Mouse (Mus musculus): ENCODE results near the gene Galnt7. TPM values are rescaled to one million over a fixed set of nuclear protein-coding genes. Genes with fewer than 3 reads are reported as not detected.

Gene Galnt7
- total RNA-seq, 1 experiment = 17.7 TPM

GRCm38 (mm10) chr8:57595853-57596252 is 57.0 kb downstream of the Galnt7 start:
- Histone ChIP-seq H3K9me3 (ENCODE audit: control insufficient read depth, insufficient read depth, low read depth, low read length) (no peaks in the 10 kb centered on the region), H3K4me3 (ENCODE audit: insufficient read depth in 1 of 2, low read depth in 1 of 2, low read length in 2 of 2, poor library complexity in 1 of 2, severe bottlenecking in 1 of 2) (no peak overlapping the region), H3K4me1 (ENCODE audit: control insufficient read depth in 2 of 2, insufficient read depth in 2 of 2, low read length in 2 of 2, poor library complexity in 1 of 2) (peaks cover 4 to 8% of the 10 kb centered on the region in 2 experiments; a peak in 3 of 4 replicates), H3K36me3 (ENCODE audit: control insufficient read depth, insufficient read depth, low read length, poor library complexity, severe bottlenecking) (no peaks in the 10 kb centered on the region), H3K27ac (ENCODE audit: insufficient read depth, low read depth, low read length, poor library complexity, severe bottlenecking) (no peak overlapping the region), H3K9ac (ENCODE audit: insufficient read depth, low read depth, low read length, poor library complexity, severe bottlenecking) (no peak overlapping the region)
- no peak for DNase-seq (ENCODE audit: low read depth, low spot score)
- in situ Hi-C loops (cut with MboI; ENCODE audit: low sequenced_read_pairs in 2 of 2, unreplicated experiment in 2 of 2) = no loop called here
- TF ChIP-seq CHD2 (IDR thresholded peaks at IDR 0.05; ENCODE audit: low read depth, low read length) (no peak), HCFC1 (IDR thresholded peaks at IDR 0.05; ENCODE audit: borderline replicate concordance, insufficient read depth, low read length) (no peak), MAFK (IDR thresholded peaks at IDR 0.05; ENCODE audit: insufficient read depth, low read depth, low read length) (no peak), ZC3H11A (IDR thresholded peaks at IDR 0.05; ENCODE audit: borderline replicate concordance, low read depth, low read length) (no peak), ZNF384 (IDR thresholded peaks at IDR 0.05; ENCODE audit: low read depth, low read length) (no peak)

- no peak for DNase-seq (ENCODE audit: low read depth, low spot score)
- in situ Hi-C loops (cut with MboI; ENCODE audit: low sequenced_read_pairs in 2 of 2, unreplicated experiment in 2 of 2) = no loop called here
- no peak overlapping the region for H3K4me3 ChIP-seq (ENCODE audit: insufficient read depth in 1 of 2, low read depth in 1 of 2, low read length in 2 of 2, poor library complexity in 1 of 2, severe bottlenecking in 1 of 2)
- no peaks in the 10 kb centered on the region for H3K9me3 ChIP-seq (ENCODE audit: control insufficient read depth, insufficient read depth, low read depth, low read length)
- peaks cover 0 to 6% of the 10 kb centered on the region in 2 experiments; a peak in 1 of 4 replicates for H3K4me1 ChIP-seq (ENCODE audit: control insufficient read depth in 2 of 2, insufficient read depth in 2 of 2, low read length in 2 of 2, poor library complexity in 1 of 2)
- TF ChIP-seq CHD2 (IDR thresholded peaks at IDR 0.05; ENCODE audit: low read depth, low read length) = no peak
- TF ChIP-seq HCFC1 (IDR thresholded peaks at IDR 0.05; ENCODE audit: borderline replicate concordance, insufficient read depth, low read length) = no peak
- no peak for TF ChIP-seq ZC3H11A (IDR thresholded peaks at IDR 0.05; ENCODE audit: borderline replicate concordance, low read depth, low read length)
- TF ChIP-seq ZNF384 (IDR thresholded peaks at IDR 0.05; ENCODE audit: low read depth, low read length) = no peak
- no peak for TF ChIP-seq MAFK (IDR thresholded peaks at IDR 0.05; ENCODE audit: insufficient read depth, low read depth, low read length)
- no peak overlapping the region for H3K9ac ChIP-seq (ENCODE audit: insufficient read depth, low read depth, low read length, poor library complexity, severe bottlenecking)
- H3K27ac ChIP-seq (ENCODE audit: insufficient read depth, low read depth, low read length, poor library complexity, severe bottlenecking) = no peak overlapping the region
- H3K36me3 ChIP-seq (ENCODE audit: control insufficient read depth, insufficient read depth, low read length, poor library complexity, severe bottlenecking) = no peaks in the 10 kb centered on the region
These were observed 58.5 kb downstream of the Galnt7 start for GRCm38 (mm10) chr8:57594175-57594885.

- no peak for TF ChIP-seq HCFC1 (IDR thresholded peaks at IDR 0.05; ENCODE audit: borderline replicate concordance, insufficient read depth, low read length)
- no peaks in the 10 kb centered on the region for H3K36me3 ChIP-seq (ENCODE audit: control insufficient read depth, insufficient read depth, low read length, poor library complexity, severe bottlenecking)
- H3K27ac ChIP-seq (ENCODE audit: insufficient read depth, low read depth, low read length, poor library complexity, severe bottlenecking) = no peak overlapping the region
- no peak for DNase-seq (ENCODE audit: low read depth, low spot score)
- in situ Hi-C loops (cut with MboI; ENCODE audit: low sequenced_read_pairs in 2 of 2, unreplicated experiment in 2 of 2) = no loop called here
- H3K9ac ChIP-seq (ENCODE audit: insufficient read depth, low read depth, low read length, poor library complexity, severe bottlenecking) = no peak overlapping the region
- peaks cover 0 to 7% of the 10 kb centered on the region in 2 experiments; a peak in 1 of 4 replicates for H3K4me1 ChIP-seq (ENCODE audit: control insufficient read depth in 2 of 2, insufficient read depth in 2 of 2, low read length in 2 of 2, poor library complexity in 1 of 2)
- no peak overlapping the region for H3K4me3 ChIP-seq (ENCODE audit: insufficient read depth in 1 of 2, low read depth in 1 of 2, low read length in 2 of 2, poor library complexity in 1 of 2, severe bottlenecking in 1 of 2)
- no peaks in the 10 kb centered on the region for H3K9me3 ChIP-seq (ENCODE audit: control insufficient read depth, insufficient read depth, low read depth, low read length)
These were observed 60.2 kb downstream of the Galnt7 start for GRCm38 (mm10) chr8:57592604-57593003.

GRCm38 (mm10) chr8:57591681-57592080 is 61.2 kb downstream of the Galnt7 start:
- H3K4me1 ChIP-seq (ENCODE audit: control insufficient read depth in 2 of 2, insufficient read depth in 2 of 2, low read length in 2 of 2, poor library complexity in 1 of 2) = peaks cover under 1 to 9% of the 10 kb centered on the region in 2 experiments; a peak in 3 of 4 replicates
- no peaks in the 10 kb centered on the region for H3K9me3 ChIP-seq (ENCODE audit: control insufficient read depth, insufficient read depth, low read depth, low read length)
- no peaks in the 10 kb centered on the region for H3K36me3 ChIP-seq (ENCODE audit: control insufficient read depth, insufficient read depth, low read length, poor library complexity, severe bottlenecking)
- TF ChIP-seq ZC3H11A (IDR thresholded peaks at IDR 0.05; ENCODE audit: borderline replicate concordance, low read depth, low read length) = no peak
- no peak for TF ChIP-seq CHD2 (IDR thresholded peaks at IDR 0.05; ENCODE audit: low read depth, low read length)
- TF ChIP-seq ZNF384 (IDR thresholded peaks at IDR 0.05; ENCODE audit: low read depth, low read length) = no peak
- no peak for TF ChIP-seq MAFK (IDR thresholded peaks at IDR 0.05; ENCODE audit: insufficient read depth, low read depth, low read length)
- no peak for TF ChIP-seq HCFC1 (IDR thresholded peaks at IDR 0.05; ENCODE audit: borderline replicate concordance, insufficient read depth, low read length)
- H3K9ac ChIP-seq (ENCODE audit: insufficient read depth, low read depth, low read length, poor library complexity, severe bottlenecking) = no peak overlapping the region
- H3K4me3 ChIP-seq (ENCODE audit: insufficient read depth in 1 of 2, low read depth in 1 of 2, low read length in 2 of 2, poor library complexity in 1 of 2, severe bottlenecking in 1 of 2) = no peak overlapping the region
- in situ Hi-C loops (cut with MboI; ENCODE audit: low sequenced_read_pairs in 2 of 2, unreplicated experiment in 2 of 2) = no loop called here
- H3K27ac ChIP-seq (ENCODE audit: insufficient read depth, low read depth, low read length, poor library complexity, severe bottlenecking) = no peak overlapping the region
- no peak for DNase-seq (ENCODE audit: low read depth, low spot score)

Measured in ES-E14 (cell line).